Mouse (Mus musculus): ENCODE measurements around the gene Ampd2. TPM values are rescaled to one million over a fixed set of nuclear protein-coding genes. Genes with fewer than 3 reads are reported as not detected.

Gene Ampd2
- polyA plus RNA-seq, 1 experiment from 2014 or later = 80.6 TPM

DNA sequence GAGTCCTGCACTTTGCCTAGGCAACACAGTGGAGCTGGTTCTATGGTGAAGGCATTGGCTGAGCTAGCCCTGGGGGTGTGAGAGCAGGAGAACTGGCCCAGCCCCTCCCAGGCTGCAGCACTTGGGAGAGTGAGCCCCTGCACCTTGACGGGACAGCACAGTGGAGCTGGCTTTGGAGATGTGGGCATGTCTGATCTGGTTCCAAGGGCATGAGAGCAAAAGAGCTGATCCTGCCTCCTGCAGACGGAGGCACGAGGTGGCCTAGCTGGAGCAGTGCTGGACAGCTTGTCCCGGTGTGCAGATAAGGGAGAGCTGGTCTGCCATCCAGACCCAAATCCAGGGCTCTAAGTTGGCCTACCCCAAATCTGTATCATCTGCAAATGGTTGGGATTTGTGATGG, 21.8 kb downstream of the Ampd2 start:
- Histone ChIP-seq H3K4me3 (no peak overlapping the region), H3K36me3 (no peaks in the 10 kb centered on the region), H3K27ac (no peak overlapping the region), H3K9me3 (replicated peaks) (no peaks in the 10 kb centered on the region), H3K9ac (no peak overlapping the region), H3K27me3 (replicated peaks) (no peaks in the 10 kb centered on the region; the same call in 1 of the 2 replicates), H3K4me2 (no peak overlapping the region), H3K4me1 (peaks cover 17% of the 10 kb centered on the region)
- ATAC-seq = peak; percentile 9; the same call in 1 of the 2 replicates
- 76% methylated on average over 4 of the region's 4 CpGs for WGBS (ENCODE audit: insufficient replicate concordance)

DNA sequence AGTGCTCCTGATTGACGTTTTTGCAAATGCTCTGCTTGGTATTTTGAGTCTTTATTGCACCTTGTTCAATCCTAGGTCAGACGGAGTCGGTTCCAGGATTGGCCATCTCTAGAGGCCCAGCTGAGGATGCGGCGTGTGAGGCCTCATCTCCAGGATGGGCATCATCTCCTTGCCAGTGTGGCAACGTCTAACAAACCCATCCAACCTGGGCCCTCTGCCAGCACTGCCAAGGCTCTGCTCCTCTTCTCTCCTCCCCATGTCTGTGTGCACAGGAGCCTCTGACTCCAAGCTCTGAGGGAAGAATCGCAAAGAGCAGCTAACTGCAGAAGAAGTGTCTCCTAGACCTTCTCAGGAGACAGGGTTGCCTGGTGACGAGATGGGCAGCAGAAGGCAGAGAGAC, 23.8 kb downstream of the Ampd2 start:
- 77% methylated on average over 8 of the region's 8 CpGs for WGBS (ENCODE audit: insufficient replicate concordance)
- no peak overlapping the region for H3K4me3 ChIP-seq
- no peak for ATAC-seq
- no peak overlapping the region for H3K4me2 ChIP-seq
- H3K27me3 ChIP-seq (replicated peaks) = no peaks in the 10 kb centered on the region; the same call in 1 of the 2 replicates
- no peak overlapping the region for H3K9ac ChIP-seq
- no peak overlapping the region for H3K27ac ChIP-seq
- no peaks in the 10 kb centered on the region for H3K36me3 ChIP-seq
- 0 out of 2 replicates have a peak, but pooled peaks cover 3% of the 10 kb centered on the region for H3K4me1 ChIP-seq
- H3K9me3 ChIP-seq (replicated peaks) = no peaks in the 10 kb centered on the region

DNA sequence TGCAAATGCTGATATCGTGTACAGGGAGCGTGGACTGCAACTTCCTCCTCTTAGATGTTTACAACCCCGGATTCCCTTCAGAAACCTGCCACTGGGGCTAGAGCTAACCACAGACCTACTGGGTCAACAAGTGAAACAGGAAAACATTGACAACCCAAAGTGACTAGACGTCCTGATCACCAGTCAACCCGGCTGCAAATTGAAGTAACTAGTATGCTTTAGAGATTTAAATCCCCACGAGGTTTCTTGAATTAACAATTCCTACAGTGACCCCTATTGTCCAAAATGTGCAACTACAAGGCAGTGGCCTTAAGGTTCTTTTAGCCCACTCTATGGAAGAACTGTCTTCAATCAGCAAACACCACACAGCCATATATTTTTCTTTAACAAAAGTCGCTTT, 25.0 kb downstream of the Ampd2 start:
- Histone ChIP-seq H3K27ac (no peak overlapping the region), H3K27me3 (replicated peaks) (no peaks in the 10 kb centered on the region; the same call in 1 of the 2 replicates), H3K9ac (no peak overlapping the region), H3K9me3 (replicated peaks) (no peaks in the 10 kb centered on the region), H3K4me3 (no peak overlapping the region), H3K4me1 (0 out of 2 replicates have a peak, but pooled peaks cover 3% of the 10 kb centered on the region), H3K4me2 (peak overlapping the region; percentile 33), H3K36me3 (no peaks in the 10 kb centered on the region)
- no peak for ATAC-seq
- 6% methylated on average over 7 of the region's 7 CpGs for WGBS (ENCODE audit: insufficient replicate concordance)

DNA sequence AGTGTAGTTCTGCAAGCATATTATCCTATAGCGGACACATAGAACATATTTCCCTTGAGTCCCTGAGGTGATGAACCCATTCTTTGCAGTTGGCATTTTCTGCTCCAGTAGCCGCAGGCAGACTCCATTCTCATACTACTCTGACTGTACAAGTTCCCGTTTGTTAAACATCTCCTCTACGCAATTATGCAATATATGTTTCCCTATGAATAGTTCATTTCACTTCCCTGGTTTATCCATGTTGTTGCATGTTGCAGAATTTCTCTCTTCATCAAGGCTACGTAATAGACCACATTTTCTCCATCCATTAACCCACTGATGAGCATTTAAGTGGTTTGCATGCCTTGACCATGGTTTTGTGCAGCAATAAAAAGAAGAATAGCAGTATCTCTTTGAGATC, 36.0 kb downstream of the Ampd2 start:
- Histone ChIP-seq H3K4me2 (no peak overlapping the region), H3K27me3 (replicated peaks) (0 out of 2 replicates have a peak, but pooled peaks cover 2% of the 10 kb centered on the region), H3K4me3 (no peak overlapping the region), H3K9me3 (replicated peaks) (no peaks in the 10 kb centered on the region), H3K36me3 (no peaks in the 10 kb centered on the region), H3K9ac (no peak overlapping the region), H3K27ac (no peak overlapping the region), H3K4me1 (peaks cover 13% of the 10 kb centered on the region)
- WGBS (ENCODE audit: insufficient replicate concordance) = 77% methylated on average over 5 of the region's 5 CpGs
- ATAC-seq = no peak

DNA sequence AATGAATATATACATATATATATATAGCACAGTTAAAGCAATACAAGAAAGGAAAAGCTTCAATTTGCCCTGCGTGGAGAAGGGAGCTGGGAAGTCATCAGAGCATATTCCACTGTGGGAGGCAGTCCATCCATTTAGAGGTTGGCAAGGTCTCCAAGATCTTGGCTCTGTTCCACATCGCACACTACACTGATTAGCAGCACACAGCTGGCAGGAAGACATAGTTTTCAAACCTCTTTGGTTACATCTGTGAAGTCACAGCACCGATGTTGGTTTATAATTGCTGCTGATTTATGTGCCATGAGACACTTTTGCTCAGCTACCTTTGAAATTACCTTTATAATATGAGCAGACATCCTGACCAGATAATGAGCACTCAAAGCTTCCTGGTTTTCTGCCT, 38.1 kb downstream of the Ampd2 start:
- H3K9me3 ChIP-seq (replicated peaks) = no peaks in the 10 kb centered on the region
- 0 out of 2 replicates have a peak, but pooled peaks cover 2% of the 10 kb centered on the region for H3K27me3 ChIP-seq (replicated peaks)
- no peak overlapping the region for H3K27ac ChIP-seq
- H3K4me2 ChIP-seq = no peak overlapping the region
- WGBS (ENCODE audit: insufficient replicate concordance) = 74% methylated on average over 3 of the region's 3 CpGs
- no peak for ATAC-seq
- no peaks in the 10 kb centered on the region for H3K36me3 ChIP-seq
- peaks cover 35% of the 10 kb centered on the region for H3K4me1 ChIP-seq
- no peak overlapping the region for H3K9ac ChIP-seq
- H3K4me3 ChIP-seq = no peak overlapping the region

DNA sequence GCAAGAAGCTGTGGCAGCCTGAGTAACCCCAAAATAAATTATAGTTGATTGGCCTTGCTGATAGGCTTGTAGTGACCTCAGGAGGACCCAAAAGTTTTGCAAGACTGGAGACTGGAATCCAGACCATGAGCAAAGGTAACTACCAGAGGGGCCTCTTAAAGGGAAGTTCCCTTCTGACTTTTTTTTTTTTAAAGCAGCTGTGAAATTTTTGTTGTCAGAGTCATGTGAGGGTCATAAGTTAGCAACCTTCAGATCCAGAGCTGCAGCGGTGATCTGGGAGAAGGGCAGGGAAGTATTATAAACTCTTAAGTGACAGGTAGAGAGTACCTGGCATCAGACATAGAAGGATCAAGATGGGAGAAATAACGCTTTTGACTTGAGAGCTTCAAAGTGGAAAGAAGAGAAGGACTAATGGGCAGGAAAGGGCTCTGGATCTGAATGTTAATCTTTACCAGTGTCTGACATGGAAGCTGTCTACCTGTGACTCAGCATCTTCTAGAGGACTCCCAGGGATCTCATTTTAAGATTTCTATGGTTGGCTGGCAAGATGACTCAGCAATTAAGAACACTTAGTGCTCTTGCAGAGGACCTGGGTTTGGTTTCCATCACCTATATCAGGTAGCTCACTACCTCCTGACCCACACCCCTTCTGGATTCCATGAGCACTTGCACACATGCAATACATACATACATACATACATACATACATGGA, 39.4 kb downstream of the Ampd2 start:
- no peak for ATAC-seq
- peaks cover 37% of the 10 kb centered on the region for H3K4me1 ChIP-seq
- H3K9ac ChIP-seq = no peak overlapping the region
- no peak overlapping the region for H3K27ac ChIP-seq
- H3K4me3 ChIP-seq = no peak overlapping the region
- WGBS (ENCODE audit: insufficient replicate concordance) = 68% methylated on average over 2 of the region's 2 CpGs
- 0 out of 2 replicates have a peak, but pooled peaks cover 2% of the 10 kb centered on the region for H3K27me3 ChIP-seq (replicated peaks)
- H3K36me3 ChIP-seq = no peaks in the 10 kb centered on the region
- H3K9me3 ChIP-seq (replicated peaks) = no peaks in the 10 kb centered on the region
- H3K4me2 ChIP-seq = no peak overlapping the region

DNA sequence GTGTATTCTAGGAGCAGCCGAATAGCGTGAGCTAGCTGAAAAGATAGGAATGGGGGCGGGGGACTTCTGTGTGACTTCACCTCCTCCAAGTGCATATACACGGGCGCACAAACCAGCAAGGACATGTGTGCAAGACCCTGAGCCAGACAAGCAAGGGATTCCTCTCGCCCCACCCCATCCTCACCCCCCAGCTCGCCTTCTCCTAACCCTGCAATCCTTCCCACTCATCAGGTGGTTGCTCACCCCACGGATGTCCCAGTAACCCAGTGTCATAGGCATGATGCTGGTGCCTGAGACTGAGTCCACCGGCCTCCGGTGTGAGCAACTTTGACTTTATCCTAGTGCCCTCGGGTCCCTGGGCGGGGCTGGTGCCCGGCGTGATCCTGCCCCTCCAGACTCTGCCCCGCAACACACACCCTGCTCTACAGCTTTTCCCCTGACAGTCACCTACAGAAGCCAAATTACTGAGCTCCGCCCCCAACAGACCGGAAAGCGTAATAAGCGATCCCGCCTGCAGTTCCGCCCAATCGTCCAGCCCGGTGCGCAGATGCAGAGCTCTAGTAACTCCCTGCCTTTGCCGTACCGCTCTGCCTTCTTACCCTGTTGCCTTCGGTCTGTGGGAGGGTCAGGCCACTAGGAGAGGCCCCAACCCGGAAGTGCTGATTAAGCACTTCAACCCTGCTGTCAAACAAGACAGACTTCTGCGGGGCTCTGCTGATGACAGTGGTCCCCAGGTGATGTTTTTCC, 41.9 kb downstream of the Ampd2 start, which contains the start of gene Gstm4:
Gene Gstm4, minus strand, starts transcription at position 501 of the 747 bp plus-strand sequence.
- 3% methylated on average over 29 of the region's 29 CpGs for WGBS (ENCODE audit: insufficient replicate concordance)
- Histone ChIP-seq H3K27me3 (replicated peaks) (no peaks in the 10 kb centered on the region), H3K27ac (peak within 1 kb of the TSS; percentile 86), H3K4me3 (peak within 1 kb of the TSS; percentile 66), H3K9me3 (replicated peaks) (no peaks in the 10 kb centered on the region), H3K36me3 (no peaks in the 10 kb centered on the region), H3K9ac (peak within 1 kb of the TSS; percentile 73), H3K4me2 (peak within 1 kb of the TSS; percentile 94), H3K4me1 (peaks cover 46% of the 10 kb centered on the region)
- peak; percentile 96 for ATAC-seq

DNA sequence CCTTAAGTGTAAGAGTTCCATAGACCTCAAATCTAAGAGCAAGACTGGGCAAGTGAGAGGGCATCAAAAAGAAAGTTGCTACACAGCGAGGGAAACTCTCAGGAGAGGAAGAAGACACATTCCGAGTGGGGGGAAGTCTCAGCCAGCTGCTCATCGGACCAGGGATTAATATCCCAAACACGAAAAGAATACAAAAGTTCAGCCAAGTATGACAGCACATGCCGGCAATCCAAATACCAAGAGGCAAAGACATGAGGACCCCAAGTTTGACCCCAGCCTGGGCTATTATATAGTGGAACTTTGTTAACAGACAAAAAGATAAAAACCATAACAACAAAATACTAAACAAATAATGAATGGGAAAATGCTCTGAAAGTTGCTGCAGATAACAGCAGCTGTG, 53.3 kb downstream of the Ampd2 start:
- WGBS (ENCODE audit: insufficient replicate concordance) = 70% methylated on average over 5 of the region's 5 CpGs
- no peak for ATAC-seq
- Histone ChIP-seq H3K4me1 (no peaks in the 10 kb centered on the region), H3K36me3 (no peaks in the 10 kb centered on the region), H3K4me3 (no peak overlapping the region), H3K9me3 (replicated peaks) (no peaks in the 10 kb centered on the region), H3K4me2 (no peak overlapping the region), H3K27me3 (replicated peaks) (no peaks in the 10 kb centered on the region; the same call in 1 of the 2 replicates), H3K27ac (no peak overlapping the region), H3K9ac (no peak overlapping the region)

DNA sequence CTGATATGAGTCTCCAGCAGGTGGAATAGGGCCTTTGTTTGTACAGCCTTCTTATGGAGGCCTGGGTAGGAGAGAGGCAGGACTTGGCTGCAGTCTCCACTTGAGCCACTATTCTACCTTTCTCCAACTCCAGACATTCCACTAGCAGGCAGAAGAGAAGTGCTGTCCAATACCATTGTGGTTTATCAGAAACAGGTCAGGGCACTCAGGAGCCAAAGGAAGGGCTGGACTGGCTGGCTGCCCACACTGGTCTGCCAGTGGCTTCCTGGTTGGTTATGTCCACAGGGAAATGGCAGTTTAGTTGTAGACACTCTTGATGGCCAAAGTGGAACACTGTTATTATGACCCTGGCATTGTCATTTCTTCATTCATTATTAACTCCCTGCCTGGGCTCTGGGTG, 54.3 kb downstream of the Ampd2 start:
- H3K9ac ChIP-seq = no peak overlapping the region
- no peaks in the 10 kb centered on the region; the same call in 1 of the 2 replicates for H3K27me3 ChIP-seq (replicated peaks)

DNA sequence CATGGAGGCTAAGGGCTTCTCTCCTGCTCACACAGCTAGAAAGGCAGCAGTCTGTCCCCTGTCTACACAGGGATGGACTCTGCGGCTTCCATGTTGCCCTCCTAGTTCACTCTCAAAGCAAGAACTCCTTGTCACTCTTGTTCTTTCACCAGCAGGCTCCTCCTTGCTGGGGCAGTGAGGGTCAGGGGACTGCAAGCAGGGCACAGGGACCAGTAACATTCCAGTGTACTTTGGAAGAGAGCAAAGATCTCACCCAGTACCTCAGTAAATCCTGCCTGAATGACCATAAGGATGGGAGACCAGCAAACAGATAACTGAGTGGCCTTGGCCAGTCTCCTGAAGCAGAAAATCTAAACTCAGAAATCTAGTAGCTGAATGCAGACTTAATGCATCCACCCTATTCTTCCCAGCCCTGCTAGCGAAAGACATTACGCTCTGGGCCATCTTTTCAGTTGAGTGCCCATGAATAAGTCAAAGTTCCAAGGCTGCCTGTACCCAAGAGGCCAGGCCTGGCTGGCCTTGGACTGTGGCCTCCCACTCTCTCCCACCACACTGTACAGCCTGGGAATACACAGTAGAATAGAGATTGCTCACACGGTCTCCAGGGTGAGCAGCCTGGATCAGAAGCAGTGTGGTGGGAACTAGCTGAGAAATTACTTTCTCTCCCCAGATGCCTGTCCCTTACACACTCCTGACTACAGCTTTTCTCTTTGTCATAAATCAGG, 57.6 kb downstream of the Ampd2 start:
- no peak for ATAC-seq
- 70% methylated on average over 4 of the region's 4 CpGs for WGBS (ENCODE audit: insufficient replicate concordance)
- Histone ChIP-seq H3K4me3 (no peak overlapping the region), H3K9me3 (replicated peaks) (no peaks in the 10 kb centered on the region), H3K4me1 (no peaks in the 10 kb centered on the region), H3K27me3 (replicated peaks) (no peaks in the 10 kb centered on the region; the same call in 1 of the 2 replicates), H3K27ac (no peak overlapping the region; the same call in 1 of the 2 replicates), H3K9ac (no peak overlapping the region), H3K4me2 (no peak overlapping the region), H3K36me3 (no peaks in the 10 kb centered on the region)

More for the DNA sequence above, 54.3 kb downstream of the Ampd2 start:
- Histone ChIP-seq H3K4me2 (no peak overlapping the region), H3K4me3 (no peak overlapping the region), H3K36me3 (no peaks in the 10 kb centered on the region), H3K9me3 (replicated peaks) (no peaks in the 10 kb centered on the region), H3K27ac (no peak overlapping the region), H3K4me1 (no peaks in the 10 kb centered on the region)
- ATAC-seq = no peak

GRCm38 (mm10) chr3:108026597-108026996, 59.9 kb downstream of the Ampd2 start:
- WGBS (ENCODE audit: insufficient replicate concordance) = 47% methylated on average over 1 of the region's 1 CpGs
- peaks cover 8% of the 10 kb centered on the region; the same call in 1 of the 2 replicates for H3K4me1 ChIP-seq
- no peaks in the 10 kb centered on the region for H3K9me3 ChIP-seq (replicated peaks)
- H3K27ac ChIP-seq = no peak overlapping the region
- peaks cover 9% of the 10 kb centered on the region; the same call in 1 of the 2 replicates for H3K27me3 ChIP-seq (replicated peaks)
- H3K9ac ChIP-seq = no peak overlapping the region
- H3K4me3 ChIP-seq = no peak overlapping the region
- no peaks in the 10 kb centered on the region for H3K36me3 ChIP-seq
- no peak overlapping the region for H3K4me2 ChIP-seq
- no peak for ATAC-seq
